Mouse (Mus musculus): Measurements from ENCODE around the gene Cfap97d2.

Gene Cfap97d2

GRCm38 (mm10) chr8:13747626-13748025 lies 41.9 kb downstream of the Cfap97d2 start:
- DNase-seq: no peak

- peak; percentile 81 for DNase-seq
Observed at GRCm38 (mm10) chr8:13753680-13754079, 48.0 kb downstream of the Cfap97d2 start.

- no peak for DNase-seq
Observed at GRCm38 (mm10) chr8:13756480-13756879, 50.8 kb downstream of the Cfap97d2 start.

GRCm38 (mm10) chr8:13756982-13757804 lies 51.5 kb downstream of the Cfap97d2 start, which contains the start of gene Cdc16:
Gene Cdc16, plus strand, starts transcription at chr8:13757676.
- DNase-seq: peak; percentile 91

GRCm38 (mm10) chr8:13757805-13758727 lies 52.4 kb downstream of the Cfap97d2 start:
- no peak for DNase-seq

GRCm38 (mm10) chr8:13769206-13769605 lies 63.5 kb downstream of the Cfap97d2 start:
- DNase-seq: no peak

- no peak for DNase-seq
Observed at GRCm38 (mm10) chr8:13780536-13780935, 74.8 kb downstream of the Cfap97d2 start.

GRCm38 (mm10) chr8:13785250-13785763 lies 79.6 kb downstream of the Cfap97d2 start, which contains the start of gene Upf3a:
Gene Upf3a, plus strand, starts transcription at chr8:13785615.
- peak; percentile 88 for DNase-seq

GRCm38 (mm10) chr8:13785764-13786299 lies 80.1 kb downstream of the Cfap97d2 start:
- peak; percentile 99 for DNase-seq

- no peak for DNase-seq
Observed at GRCm38 (mm10) chr8:13789606-13790005, 83.9 kb downstream of the Cfap97d2 start.
